Mouse (Mus musculus): ENCODE measurements around the gene Prdm16. TPM values are rescaled to one million over a fixed set of nuclear protein-coding genes. Genes with fewer than 3 reads are reported as not detected.
A peak's percentile ranks its signal among the peaks of the same experiment; 100 is the strongest.

Gene Prdm16
- total RNA-seq, 2 experiments from 2014 or later, result 20.7 to 22.2 TPM

DNA sequence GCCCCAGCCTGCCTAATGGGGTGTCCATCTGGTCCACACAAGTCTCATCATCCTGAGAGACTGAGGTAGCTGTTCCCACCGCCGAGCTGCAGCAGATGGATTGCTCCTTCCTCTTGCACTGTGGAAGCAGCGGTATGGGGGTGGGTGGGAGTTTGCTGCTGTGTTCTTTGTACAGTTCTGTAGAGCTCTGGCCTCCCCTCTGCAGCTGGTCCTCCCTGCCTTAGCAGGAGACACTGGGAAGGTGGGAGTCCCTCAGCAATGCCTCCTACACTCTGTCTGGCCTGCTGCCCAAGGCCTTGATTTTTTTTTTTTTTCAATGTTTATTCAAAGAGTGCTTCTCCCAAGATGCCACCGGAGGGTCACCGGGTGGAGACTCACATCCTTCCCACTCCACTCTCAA is 235.3 kb downstream of the Prdm16 start:
- intact Hi-C loops (cut with DNase I), result no loop called here
- no peak for DNase-seq

DNA sequence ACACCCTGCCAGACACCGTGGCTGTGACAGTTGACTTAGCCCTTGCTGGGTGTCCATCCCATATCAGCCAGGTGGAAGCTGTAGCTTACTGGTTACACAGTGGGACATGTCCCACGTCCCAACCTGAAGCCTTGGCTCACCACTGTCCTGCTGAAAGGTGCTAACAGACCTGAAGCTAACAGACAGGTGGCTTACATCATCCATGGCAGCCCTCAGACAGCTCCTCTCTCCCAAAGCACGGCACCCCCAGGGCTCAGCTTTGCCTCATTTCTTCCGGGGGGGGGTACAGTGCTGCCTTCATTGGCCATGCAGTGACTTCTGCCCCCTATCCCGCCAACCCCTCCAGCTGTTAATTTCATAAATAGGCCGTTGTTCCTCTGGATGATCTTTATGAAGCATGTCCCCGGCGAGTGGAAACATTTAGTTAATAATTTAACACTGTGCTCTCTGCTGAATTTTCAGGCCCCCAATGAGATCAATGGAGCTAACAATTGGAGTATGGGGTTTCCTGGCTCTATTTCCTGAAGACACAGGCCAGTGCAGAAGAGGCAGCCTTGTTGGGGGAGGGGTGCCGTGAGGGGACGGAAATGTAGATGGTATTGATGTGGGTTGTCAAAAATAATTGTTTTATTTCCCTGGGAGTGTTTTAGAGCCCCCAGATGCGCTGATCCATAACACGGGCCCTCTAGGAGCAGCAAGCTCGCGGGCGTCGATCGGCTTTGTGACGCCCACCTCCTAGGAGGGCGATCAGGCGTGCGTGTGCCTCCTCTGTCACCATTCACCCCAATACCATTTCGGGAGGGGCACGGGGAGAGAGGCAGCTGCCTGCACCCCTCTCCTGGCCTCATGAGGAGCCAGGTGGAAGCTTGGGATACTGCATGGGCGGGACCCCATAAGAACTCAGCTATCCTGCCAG is 236.2 kb downstream of the Prdm16 start:
- no peak for DNase-seq
- intact Hi-C loops (cut with DNase I), result no loop called here

DNA sequence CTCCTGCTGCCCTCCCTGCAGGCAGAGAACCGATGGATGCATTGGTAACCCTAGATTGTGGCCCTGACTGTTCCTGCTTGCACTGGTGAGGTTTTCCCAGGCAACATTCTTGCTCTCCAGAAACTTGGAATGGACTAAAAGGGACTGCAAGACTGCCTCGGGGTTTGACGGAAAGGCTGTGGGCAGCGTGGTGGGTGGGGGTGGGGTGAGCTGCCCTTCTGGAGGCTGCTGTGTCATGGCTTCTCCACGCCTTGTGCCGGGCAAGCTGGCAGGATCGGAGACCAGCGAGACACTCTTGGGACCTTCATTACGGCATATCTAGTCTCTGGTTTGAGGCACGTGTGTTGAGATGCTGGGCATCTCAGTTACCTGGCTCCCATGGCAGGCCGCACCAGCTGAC is 237.0 kb downstream of the Prdm16 start:
- no peak for DNase-seq
- intact Hi-C loops (cut with DNase I), result loop anchor here (5.0 kb wide), 1 partner anchor 238 kb away; the partner anchor contains the start of gene Prdm16

DNA sequence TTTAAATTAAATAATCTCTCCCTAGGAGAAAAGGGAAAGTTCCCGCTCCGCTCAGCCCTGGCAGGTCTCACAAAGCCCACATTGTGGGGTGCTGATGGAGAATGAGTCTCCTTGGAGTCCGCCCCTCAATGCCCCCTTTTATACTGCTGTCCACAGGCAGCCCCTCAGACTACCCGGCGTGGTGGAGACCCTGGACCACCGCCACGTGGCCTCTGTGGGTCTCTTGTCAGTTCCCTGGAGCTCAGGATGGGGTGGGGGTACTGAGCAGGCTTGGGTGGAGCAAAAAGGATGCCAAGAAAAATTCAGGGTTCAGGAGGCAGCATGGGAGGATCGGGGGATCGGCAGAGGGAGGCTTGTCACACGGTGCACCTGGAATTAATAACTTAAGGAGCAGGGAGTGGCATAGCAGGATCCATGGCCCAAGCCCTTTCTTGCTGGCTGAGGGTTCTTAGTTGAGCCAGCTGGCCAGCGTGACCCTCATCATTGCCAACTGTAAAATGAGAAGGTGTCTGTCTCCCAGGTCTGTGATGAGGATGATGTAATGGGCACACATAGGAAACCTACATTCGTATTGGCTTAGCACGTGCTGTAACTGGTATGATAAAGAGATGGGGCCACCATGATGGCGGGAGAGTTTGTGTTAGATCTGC is 239.9 kb downstream of the Prdm16 start:
- intact Hi-C loops (cut with DNase I), result loop anchor here (5.0 kb wide), 1 partner anchor 241 kb away; the partner anchor contains the start of gene Prdm16
- no peak for DNase-seq

DNA sequence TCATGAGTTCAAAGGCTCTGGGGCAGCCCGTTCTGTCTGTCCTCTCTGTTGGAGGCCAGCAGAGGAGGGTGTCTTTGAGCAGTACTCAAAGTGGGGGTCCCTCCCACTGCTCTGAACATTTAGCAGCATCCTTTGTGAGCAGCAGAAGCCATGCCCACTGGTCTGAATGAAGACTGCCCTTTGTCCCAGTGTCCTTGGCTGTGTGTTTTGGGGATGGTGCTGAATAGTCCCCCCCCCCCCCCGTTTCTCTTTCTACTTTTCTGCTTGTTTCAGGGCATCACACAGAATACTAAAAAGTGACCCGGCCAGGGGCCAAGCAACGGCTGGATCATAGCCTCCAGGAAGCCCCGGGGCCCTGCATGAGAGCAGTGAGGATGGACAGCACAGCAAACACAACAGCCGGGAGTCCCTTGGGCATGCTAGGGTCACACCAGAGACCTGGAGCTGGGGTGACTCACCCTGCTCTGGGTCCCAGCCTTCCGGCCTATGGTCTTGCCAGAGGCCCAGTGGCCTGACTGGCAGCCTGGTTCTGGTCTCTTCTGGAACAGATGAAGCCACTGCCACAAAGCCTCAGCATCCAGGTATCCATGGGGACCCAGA is 242.4 kb downstream of the Prdm16 start:
- no peak for DNase-seq
- intact Hi-C loops (cut with DNase I), result no loop called here

DNA sequence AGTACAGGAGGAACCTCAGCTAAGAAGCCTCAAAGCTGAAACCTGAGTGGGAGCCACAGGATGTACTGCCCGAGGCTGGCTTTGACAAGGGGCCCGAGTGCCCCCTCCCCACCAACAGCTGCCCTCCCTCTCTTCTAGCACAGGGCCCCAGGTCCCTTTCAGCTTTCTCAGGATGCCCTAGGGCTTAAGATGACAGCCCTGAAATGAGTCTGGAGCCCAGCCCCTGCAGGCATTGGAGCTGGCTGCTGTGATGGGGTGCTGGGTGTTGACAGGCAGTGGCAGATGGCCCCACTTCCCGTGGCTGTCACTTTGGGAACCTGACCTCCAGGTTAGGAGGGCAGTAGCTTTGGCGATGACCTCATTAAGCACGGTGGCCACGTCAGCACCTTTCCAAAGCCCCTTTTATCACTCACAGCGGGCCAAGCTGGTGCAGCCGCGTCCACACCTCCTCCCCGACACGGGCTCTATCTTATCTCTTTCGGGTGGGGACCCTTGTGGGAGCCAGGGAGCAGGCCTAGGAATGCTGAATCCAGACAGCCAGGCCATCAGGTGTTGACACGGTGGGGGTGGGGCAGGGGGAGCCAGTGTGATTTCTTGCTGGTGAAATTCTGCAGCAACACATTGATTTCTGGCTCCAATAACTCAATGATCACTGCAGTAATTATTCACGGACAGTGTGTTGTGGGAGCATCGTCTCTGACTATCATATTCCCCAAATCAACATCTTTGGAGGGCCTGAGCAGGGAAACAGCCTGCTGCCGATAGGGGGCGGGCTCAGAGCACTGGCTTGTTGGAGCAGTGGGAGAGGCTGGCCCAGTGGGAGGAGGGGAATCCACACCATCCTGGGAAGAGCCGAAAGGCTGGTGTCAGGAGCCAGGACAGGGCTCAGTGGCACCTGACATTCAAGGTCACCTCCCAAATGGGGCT is 243.2 kb downstream of the Prdm16 start:
- intact Hi-C loops (cut with DNase I), result loop anchor here (2.0 kb wide), 1 partner anchor 65 kb away; no protein-coding TSS in a partner anchor
- DNase-seq, result peak; percentile 81 to 86

DNA sequence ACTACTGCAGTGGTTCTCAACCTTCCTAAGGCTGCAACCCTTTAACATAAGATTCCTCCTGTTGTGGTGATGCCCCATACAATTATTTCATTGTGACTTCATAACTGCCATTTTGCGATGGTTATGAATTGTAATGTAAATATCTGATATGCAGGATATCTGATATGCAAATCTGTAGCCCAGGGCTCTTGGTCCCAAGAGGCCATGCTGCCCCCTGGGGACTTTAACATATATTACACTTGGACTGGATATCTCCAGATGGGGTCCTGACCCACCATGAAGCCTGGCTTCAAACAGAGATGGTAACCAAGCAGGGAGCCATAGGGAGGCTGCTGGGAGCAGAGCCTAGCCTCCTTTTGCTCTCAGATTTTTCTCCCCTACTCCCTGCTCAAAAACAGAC is 244.0 kb downstream of the Prdm16 start:
- intact Hi-C loops (cut with DNase I), result loop anchor here (2.0 kb wide), 1 partner anchor 64 kb away; no protein-coding TSS in a partner anchor
- DNase-seq, result no peak

DNA sequence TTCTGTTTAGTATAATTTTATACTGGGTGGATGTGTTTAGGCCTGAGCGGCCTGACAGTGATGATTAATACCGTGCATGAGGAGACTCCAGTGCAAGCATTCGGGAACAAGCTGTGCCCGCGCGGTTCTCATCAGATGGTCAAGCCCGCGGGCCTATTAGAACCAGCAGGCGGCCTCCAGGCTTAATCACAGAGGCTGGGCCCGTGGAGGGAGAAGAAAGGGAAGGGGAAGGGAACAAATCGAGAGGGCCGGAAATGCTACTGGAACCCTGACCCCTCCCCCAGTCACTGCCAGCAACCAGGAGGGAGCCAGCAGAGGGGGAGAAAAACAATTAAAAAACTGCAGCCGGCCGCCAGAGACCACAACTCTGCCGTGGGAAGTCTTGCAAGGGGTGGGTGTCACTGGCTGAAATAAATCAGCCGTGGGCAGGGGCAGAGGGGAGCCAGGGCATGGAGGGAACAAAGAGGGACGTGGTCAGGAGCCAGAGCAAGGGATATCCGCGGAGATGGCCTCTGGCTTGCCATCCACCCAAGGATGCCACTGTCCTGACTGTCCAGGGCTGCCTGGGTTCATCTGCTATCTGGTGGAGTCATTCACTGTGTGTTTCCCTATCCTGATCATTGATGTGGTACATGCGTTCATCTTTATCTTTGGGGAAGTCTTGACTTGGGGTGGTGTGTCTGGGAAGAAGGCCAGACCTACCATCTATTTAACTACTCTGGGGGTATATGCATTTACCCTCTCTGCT is 246.2 kb downstream of the Prdm16 start:
- DNase-seq, result no peak

DNA sequence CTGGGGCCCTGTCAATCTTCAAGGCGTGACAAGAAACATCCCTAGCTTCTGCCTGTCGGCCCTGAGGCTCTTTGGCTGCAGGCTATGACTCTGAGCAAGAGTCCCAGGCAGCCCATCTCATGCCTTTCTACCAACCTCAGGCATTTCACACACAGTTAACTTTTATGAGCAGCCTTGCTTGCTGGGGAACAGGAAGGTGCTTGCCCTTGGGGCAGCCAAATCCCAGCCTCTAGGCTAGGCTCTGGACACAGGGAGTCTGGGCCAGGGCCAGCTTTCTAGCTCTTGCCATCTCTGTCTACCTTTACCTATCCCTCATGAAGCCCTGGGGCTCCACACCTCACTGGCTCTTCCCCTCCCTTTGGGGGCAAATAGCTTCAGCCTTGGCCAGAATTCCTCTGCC is 247.0 kb downstream of the Prdm16 start:
- no peak for DNase-seq
- intact Hi-C loops (cut with DNase I), result no loop called here

More for the DNA sequence above, 246.2 kb downstream of the Prdm16 start:
- intact Hi-C loops (cut with DNase I), result no loop called here

DNA sequence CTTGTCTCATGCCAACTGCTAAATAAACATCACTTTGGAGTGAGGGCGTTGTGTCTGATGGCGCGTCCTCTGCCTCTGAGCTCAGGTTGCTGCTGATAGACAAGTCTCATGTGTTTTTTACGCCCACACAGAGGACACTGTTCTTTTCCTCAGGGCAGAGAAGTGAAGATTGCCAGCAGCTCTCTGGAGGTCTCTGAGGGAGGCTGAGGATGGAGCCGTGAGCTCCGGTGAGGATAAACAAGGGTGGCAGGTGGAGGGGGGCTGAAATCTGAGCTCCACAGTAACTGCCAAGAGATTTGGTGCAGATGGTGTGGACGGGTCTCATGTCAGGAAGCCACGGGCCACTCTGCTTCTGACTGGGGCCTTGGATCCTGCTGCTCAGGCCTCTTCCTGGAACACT is 249.9 kb downstream of the Prdm16 start:
- DNase-seq, result no peak
- intact Hi-C loops (cut with DNase I), result no loop called here

DNA sequence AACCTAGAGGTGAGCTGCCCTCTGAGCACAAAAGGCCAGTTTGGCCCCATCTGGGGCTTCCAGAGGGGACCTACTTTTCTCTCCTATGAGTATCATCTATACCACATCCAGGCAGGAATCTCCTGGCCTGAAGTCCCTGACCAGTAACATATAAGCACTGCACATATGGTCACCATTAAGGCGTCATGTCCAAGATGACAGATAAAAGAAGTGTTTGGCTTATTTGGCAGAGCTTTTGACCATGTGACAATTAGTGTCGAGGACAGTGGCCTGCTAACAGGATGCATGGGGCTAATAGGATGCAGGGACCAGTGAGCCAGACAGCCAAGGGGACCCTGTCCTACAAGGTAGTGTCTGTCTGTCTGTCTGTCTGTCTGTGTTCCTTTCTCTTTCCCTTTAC is 250.8 kb downstream of the Prdm16 start:
- DNase-seq, result no peak
- intact Hi-C loops (cut with DNase I), result no loop called here

DNA sequence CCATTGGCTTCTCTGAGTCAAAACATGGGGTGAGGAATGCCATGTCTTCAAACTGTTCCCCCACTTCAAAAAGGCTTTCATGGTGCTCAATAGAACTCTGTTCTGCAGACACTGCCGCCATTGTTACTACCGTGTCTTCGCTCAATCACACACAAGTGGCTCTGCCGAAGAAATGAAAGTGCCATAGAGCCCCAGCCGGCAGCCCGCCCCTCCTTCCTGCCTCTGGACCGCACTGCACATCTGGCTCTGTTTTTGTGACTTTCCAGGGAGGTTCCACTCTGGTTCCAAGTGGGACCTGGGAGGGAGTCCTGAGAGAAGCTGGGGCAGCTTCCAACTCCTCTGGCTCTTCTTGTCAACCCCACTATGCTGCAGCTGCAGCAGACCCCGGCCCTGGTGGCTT is 251.5 kb downstream of the Prdm16 start:
- intact Hi-C loops (cut with DNase I), result no loop called here
- DNase-seq, result no peak

DNA sequence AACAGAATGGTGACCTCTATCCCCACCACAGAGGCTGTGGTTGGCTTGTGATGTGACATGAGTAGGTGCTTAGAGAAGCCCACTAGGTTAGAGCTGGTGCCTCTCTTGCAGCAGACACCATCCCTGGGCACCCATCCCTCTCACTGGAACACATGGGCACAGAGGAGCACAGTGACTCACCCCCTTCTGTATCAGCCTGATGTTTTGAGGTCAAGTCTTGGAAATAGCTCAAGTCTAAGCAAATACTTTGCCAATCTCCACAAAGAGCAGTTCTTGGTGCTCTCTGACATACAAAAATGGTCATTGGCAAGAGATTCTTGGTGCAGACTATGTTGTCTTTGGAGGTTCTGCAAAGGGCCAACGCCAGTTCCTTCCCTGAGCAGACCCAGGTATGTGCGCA is 257.8 kb downstream of the Prdm16 start:
- intact Hi-C loops (cut with DNase I), result no loop called here

DNA sequence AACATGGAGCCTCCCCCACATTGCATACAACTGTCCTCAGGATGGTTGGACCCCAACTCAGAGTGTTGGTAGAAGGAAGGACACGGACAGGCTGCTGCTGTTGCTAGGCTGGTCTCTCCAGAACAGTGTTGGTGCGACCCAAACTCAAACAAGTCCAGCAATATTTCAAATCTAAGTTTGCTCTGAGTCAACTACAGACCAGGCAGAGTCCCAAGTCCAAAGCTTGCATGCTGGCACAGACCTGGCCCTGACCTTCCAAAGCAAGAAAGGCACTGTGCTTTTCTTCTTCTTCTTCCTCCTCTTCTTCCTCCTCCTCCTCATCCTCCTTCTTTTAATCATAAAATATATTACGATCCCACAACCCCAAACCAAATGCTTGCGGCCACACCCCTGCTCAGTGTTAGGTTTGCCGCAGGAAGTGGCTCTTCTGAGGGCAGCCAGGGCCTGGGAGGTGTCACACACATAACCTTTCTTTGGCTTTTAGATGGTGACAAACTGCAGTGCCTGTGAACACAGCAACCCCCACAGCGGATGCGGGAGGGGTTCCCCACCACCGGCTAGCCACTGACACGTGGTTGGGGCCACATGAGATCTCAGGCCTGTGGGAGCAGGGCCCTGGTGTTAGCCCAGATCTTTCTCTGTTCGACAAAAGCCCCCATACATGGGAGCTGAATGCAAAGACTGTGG is 260.6 kb downstream of the Prdm16 start:
- DNase-seq, result no peak
- intact Hi-C loops (cut with DNase I), result no loop called here

More for the DNA sequence above, 257.8 kb downstream of the Prdm16 start:
- no peak for DNase-seq

DNA sequence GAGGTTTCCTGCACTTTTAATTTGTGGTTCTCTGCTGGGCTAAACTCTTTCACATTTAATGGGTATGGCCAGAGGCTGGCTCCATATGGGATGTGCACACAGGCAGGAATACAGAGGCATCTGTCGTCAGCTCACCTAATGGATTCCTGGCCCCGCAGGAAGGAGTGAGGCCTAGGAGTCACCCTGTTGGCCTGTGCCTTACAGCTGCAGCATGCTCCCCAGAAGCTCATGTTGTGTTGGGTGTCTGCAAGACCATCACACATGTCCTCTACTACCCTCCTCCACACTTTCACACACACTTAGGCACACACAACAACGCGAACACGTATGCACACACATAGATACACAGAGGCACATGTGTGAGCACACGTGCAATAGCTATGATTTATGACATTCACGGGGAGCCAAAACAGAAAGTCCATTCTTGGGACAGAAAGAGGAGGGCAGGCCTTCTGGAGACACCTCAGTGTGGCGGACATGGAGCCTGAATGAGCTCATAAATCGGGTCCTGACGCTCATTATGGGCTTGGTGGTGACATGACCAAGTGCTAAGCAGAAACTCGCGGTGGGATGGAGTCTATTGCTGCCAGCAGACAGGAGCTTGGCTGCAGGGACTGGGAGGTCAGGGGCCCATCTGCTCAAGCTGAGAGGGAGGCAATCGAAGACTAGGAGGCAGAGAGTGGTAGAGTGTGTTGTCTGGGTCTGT is 265.0 kb downstream of the Prdm16 start:
- no peak for DNase-seq
- intact Hi-C loops (cut with DNase I), result no loop called here

DNA sequence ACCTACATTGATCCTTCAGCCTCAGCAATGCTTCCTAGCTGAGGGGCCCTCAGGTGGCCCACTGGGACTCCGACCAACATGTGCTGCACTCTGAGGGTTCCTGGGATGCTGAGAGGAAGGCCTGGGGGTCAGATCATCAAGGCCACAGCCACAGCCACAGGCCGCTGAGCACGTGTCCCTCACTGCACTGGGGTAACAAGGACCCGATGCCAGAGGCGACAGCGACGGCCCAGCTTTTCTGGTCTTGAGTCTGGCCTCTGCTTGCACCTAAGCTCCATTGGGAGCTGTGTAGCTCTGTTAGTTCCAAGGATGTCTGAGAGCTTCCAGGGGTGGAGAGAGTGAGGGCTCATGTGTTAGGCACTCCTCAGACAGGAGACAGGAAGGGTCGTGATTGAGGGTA is 265.8 kb downstream of the Prdm16 start:
- DNase-seq, result no peak
- intact Hi-C loops (cut with DNase I), result no loop called here

DNA sequence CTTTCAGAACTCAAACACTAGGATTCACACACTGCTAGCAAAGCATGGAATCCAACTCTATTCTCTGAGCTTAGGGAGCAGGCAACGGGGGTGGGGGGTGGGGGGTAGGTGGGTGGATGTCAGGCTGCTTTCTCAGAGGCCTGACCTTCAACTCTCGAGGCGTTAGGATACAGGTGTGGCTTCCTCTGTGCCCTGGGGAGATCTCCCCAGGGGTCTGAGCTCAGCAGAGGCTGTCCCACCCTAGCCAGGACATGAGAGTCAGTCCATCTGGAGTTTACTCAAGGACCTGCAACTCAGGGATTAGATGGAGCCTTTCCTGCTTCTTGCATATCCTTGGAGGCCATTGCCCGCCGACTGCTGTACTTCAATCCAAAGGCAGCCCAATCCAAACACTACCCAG is 267.6 kb downstream of the Prdm16 start:
- intact Hi-C loops (cut with DNase I), result no loop called here

DNA sequence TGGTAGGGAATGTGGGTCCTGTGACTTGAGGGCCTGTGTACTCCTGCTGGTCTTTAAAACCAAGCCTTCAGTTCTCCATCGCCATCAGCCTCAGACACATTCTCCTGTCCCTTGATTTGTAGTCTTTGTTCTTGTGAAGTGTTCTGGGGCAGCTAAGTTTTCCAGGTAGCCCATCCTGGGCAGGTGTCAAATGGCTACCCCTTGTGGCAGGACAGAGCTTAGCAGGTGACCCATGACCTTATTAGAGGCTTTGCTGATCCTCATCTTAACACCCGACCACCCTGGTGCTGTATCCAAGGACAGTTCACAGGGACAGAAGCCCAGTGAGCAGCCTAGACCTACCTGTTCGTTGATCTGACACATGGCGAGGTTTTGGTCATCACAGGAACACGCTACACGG is 269.8 kb downstream of the Prdm16 start:
- DNase-seq, result no peak
- intact Hi-C loops (cut with DNase I), result no loop called here

More for the DNA sequence above, 267.6 kb downstream of the Prdm16 start:
- DNase-seq, result no peak

All from heart, postnatal 10 days (tissue).